Mouse (Mus musculus): ENCODE results near the gene Arl15. TPM values are rescaled to one million over a fixed set of nuclear protein-coding genes. Genes with fewer than 3 reads are reported as not detected.
A peak's percentile ranks its signal among the peaks of the same experiment; 100 is the strongest.

Gene Arl15
- polyA plus RNA-seq, 1 experiment from 2014 or later, result 10.8 TPM

DNA sequence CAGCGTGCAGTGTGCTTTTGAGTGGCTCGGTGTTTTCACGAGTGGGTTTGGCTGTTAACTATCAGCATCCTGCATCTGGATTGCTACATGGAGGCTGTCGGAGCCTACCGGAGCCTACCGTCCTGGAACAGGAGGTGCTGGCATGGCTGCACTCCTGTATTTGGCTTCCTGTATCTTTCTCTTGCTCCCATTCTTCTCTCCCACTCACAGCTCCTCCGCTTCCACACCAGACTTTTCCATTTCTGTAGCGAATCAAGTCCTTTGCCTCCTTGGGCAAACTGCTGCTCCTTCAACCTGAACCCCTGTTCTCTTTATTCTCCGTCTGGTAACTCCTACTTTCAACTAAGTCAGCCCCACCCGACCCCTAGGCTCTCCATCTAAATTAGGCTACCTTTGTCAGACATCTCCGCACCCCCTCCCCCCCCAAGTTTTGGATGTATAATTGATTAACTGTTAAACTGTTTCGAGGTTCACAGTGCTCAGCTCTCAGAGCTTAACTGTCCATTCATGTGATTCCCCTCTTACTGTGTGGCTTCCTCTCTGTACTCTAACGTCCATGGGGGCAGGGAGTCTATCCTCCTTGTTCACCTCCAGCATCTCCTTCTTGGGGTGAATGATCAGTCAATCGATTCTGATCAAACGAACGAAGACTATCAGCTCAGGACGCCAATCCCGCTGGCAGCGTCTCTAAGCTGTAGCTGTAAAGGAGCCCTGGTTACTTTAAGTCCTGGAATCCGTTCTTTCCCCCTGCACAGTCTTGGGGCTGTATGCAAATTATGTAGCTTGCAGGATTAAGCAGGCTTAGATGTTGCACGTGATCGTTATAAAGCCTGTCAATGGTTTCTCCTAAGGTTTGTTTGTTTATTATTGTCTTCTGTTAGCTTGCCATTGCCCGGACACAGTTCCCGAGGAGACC is 95.1 kb downstream of the Arl15 start:
- no peak overlapping the region for H3K4me2 ChIP-seq (ENCODE audit: low read length)
- DNase-seq (ENCODE audit: low spot score) (no peak), ATAC-seq (replicated peaks; ENCODE audit: low FRiP score, low read depth) (no peak)
- no peak overlapping the region for H3K4me3 ChIP-seq (replicated peaks; ENCODE audit: low read depth, low read length)
- no peaks in the 10 kb centered on the region for H3K36me3 ChIP-seq (ENCODE audit: insufficient read depth, low read length)
- H3K9me3 ChIP-seq (replicated peaks; ENCODE audit: low read length), result no peaks in the 10 kb centered on the region
- H3K4me1 ChIP-seq (replicated peaks; ENCODE audit: insufficient read depth, low read length), result no peaks in the 10 kb centered on the region; the same call in 1 of the 2 replicates
- no peak for TF ChIP-seq CTCF (IDR thresholded peaks at IDR 0.05; ENCODE audit: low read depth)
- 62% methylated on average over 24 of the region's 24 CpGs for WGBS
- no peak overlapping the region for H3K9ac ChIP-seq (ENCODE audit: low read depth, low read length)
- H3K27ac ChIP-seq, result no peak overlapping the region
- no peaks in the 10 kb centered on the region for H3K27me3 ChIP-seq (ENCODE audit: insufficient read depth, low read length)

GRCm38 (mm10) chr13:113896684-113897083 is 102.4 kb downstream of the Arl15 start:
- no peak overlapping the region for H3K4me3 ChIP-seq (replicated peaks; ENCODE audit: low read depth, low read length)
- no peak for TF ChIP-seq CTCF (IDR thresholded peaks at IDR 0.05; ENCODE audit: low read depth)
- no peak for ATAC-seq (replicated peaks; ENCODE audit: low FRiP score, low read depth)
- H3K4me2 ChIP-seq (ENCODE audit: low read length), result no peak overlapping the region
- H3K27ac ChIP-seq, result no peak overlapping the region
- H3K36me3 ChIP-seq (ENCODE audit: insufficient read depth, low read length), result no peaks in the 10 kb centered on the region
- H3K9ac ChIP-seq (ENCODE audit: low read depth, low read length), result no peak overlapping the region
- no peaks in the 10 kb centered on the region for H3K9me3 ChIP-seq (replicated peaks; ENCODE audit: low read length)
- no peak for DNase-seq (ENCODE audit: low spot score)
- WGBS, result 78% methylated on average over 10 of the region's 10 CpGs
- no peaks in the 10 kb centered on the region for H3K27me3 ChIP-seq (ENCODE audit: insufficient read depth, low read length)
- H3K4me1 ChIP-seq (replicated peaks; ENCODE audit: insufficient read depth, low read length), result no peaks in the 10 kb centered on the region; the same call in 1 of the 2 replicates

DNA sequence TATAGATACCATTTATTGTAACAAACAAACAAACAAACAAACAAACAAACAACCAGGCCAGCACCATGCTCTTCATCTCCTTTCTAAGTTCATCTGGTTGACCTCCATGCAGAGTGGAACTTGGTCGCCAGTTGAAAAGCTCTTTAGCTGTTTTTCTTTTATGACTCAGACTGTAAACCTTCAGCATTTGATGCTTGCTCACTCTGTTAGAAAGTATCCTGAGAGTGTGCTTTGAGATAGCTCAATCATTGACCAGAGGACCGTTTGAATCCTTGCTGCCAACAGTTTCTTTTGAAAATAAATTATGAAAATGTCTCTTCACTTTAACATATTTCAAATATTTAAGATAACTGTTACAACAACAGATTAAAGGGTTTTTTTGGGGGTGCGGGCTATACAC is 103.2 kb downstream of the Arl15 start:
- ATAC-seq (replicated peaks; ENCODE audit: low FRiP score, low read depth), result no peak
- Histone ChIP-seq H3K4me1 (replicated peaks; ENCODE audit: insufficient read depth, low read length) (no peaks in the 10 kb centered on the region; the same call in 1 of the 2 replicates), H3K27ac (no peak overlapping the region), H3K4me2 (ENCODE audit: low read length) (no peak overlapping the region), H3K4me3 (replicated peaks; ENCODE audit: low read depth, low read length) (no peak overlapping the region), H3K36me3 (ENCODE audit: insufficient read depth, low read length) (no peaks in the 10 kb centered on the region), H3K9me3 (replicated peaks; ENCODE audit: low read length) (no peaks in the 10 kb centered on the region), H3K27me3 (ENCODE audit: insufficient read depth, low read length) (no peaks in the 10 kb centered on the region), H3K9ac (ENCODE audit: low read depth, low read length) (no peak overlapping the region)
- no peak for TF ChIP-seq CTCF (IDR thresholded peaks at IDR 0.05; ENCODE audit: low read depth)
- no peak for DNase-seq (ENCODE audit: low spot score)
- WGBS, result 71% methylated on average over 3 of the region's 3 CpGs

DNA sequence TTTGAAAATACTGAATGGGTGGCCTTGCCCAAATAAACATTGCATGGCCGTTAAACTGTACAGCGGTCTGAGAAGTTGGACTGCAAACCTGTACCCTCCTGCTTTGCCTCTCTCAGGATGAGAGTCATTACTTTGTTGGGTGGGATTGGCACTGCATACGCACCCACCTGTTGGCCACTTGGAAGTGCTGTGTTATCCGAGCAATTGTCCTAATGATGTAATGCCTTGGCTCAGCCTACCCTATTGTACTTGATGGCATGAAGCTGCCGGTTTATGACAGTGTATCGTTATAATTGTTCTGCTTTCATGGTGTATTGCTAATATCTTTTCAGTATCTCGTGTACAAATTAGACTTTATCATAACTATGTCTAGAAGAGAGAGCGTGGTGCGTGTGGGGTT is 103.6 kb downstream of the Arl15 start:
- WGBS, result 83% methylated on average over 9 of the region's 9 CpGs
- DNase-seq (ENCODE audit: low spot score) (no peak), ATAC-seq (replicated peaks; ENCODE audit: low FRiP score, low read depth) (no peak)
- Histone ChIP-seq H3K9me3 (replicated peaks; ENCODE audit: low read length) (no peaks in the 10 kb centered on the region), H3K4me2 (ENCODE audit: low read length) (no peak overlapping the region), H3K27ac (no peak overlapping the region), H3K9ac (ENCODE audit: low read depth, low read length) (no peak overlapping the region), H3K4me3 (replicated peaks; ENCODE audit: low read depth, low read length) (no peak overlapping the region), H3K4me1 (replicated peaks; ENCODE audit: insufficient read depth, low read length) (no peaks in the 10 kb centered on the region; the same call in 1 of the 2 replicates), H3K27me3 (ENCODE audit: insufficient read depth, low read length) (no peaks in the 10 kb centered on the region), H3K36me3 (ENCODE audit: insufficient read depth, low read length) (no peaks in the 10 kb centered on the region)
- no peak for TF ChIP-seq CTCF (IDR thresholded peaks at IDR 0.05; ENCODE audit: low read depth)

- TF ChIP-seq CTCF (IDR thresholded peaks at IDR 0.05; ENCODE audit: low read depth), result no peak
- H3K9me3 ChIP-seq (replicated peaks; ENCODE audit: low read length), result no peaks in the 10 kb centered on the region
- ATAC-seq (replicated peaks; ENCODE audit: low FRiP score, low read depth) (no peak), DNase-seq (ENCODE audit: low spot score) (peak; percentile 18)
- H3K36me3 ChIP-seq (ENCODE audit: insufficient read depth, low read length), result no peaks in the 10 kb centered on the region
- no peak overlapping the region for H3K27ac ChIP-seq
- H3K4me3 ChIP-seq (replicated peaks; ENCODE audit: low read depth, low read length), result no peak overlapping the region
- no peaks in the 10 kb centered on the region for H3K27me3 ChIP-seq (ENCODE audit: insufficient read depth, low read length)
- no peak overlapping the region for H3K4me2 ChIP-seq (ENCODE audit: low read length)
- H3K4me1 ChIP-seq (replicated peaks; ENCODE audit: insufficient read depth, low read length), result no peaks in the 10 kb centered on the region
- no peak overlapping the region for H3K9ac ChIP-seq (ENCODE audit: low read depth, low read length)
- WGBS, result 82% methylated on average over 11 of the region's 11 CpGs
These were observed 106.8 kb downstream of the Arl15 start for GRCm38 (mm10) chr13:113901001-113901545.

DNA sequence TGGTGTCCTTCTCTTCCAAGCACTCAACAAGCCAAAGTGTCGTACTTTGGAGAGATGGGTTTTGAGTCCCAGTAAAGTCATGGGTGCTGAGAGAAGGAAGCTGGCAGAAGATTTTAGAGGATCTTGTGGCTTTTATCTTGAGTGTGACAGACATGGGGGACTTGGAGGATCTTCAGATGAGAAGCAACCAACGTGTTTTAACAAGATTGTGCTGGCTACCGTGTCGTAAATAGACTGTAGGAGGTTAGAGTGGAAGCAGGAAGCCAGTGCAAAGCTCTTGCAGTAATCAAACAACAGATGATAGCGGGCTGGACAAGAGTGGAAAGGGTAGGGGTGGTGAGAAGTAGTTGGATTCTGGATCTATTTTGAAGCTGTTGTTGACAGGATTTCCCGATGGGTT is 109.0 kb downstream of the Arl15 start:
- H3K27me3 ChIP-seq (ENCODE audit: insufficient read depth, low read length), result no peaks in the 10 kb centered on the region
- no peak for ATAC-seq (replicated peaks; ENCODE audit: low FRiP score, low read depth)
- H3K4me2 ChIP-seq (ENCODE audit: low read length), result no peak overlapping the region
- no peak overlapping the region for H3K9ac ChIP-seq (ENCODE audit: low read depth, low read length)
- H3K4me1 ChIP-seq (replicated peaks; ENCODE audit: insufficient read depth, low read length), result no peaks in the 10 kb centered on the region
- TF ChIP-seq CTCF (IDR thresholded peaks at IDR 0.05; ENCODE audit: low read depth), result no peak
- no peak for DNase-seq (ENCODE audit: low spot score)
- no peaks in the 10 kb centered on the region for H3K36me3 ChIP-seq (ENCODE audit: insufficient read depth, low read length)
- H3K27ac ChIP-seq, result no peak overlapping the region
- H3K9me3 ChIP-seq (replicated peaks; ENCODE audit: low read length), result no peaks in the 10 kb centered on the region
- no peak overlapping the region for H3K4me3 ChIP-seq (replicated peaks; ENCODE audit: low read depth, low read length)
- 81% methylated on average over 6 of the region's 6 CpGs for whole genome bisulfite sequencing

Measured in kidney, postnatal 0 days (tissue).